In genomic region chr16:17499249-17499883, GRCm38 (mm10) we compare ENCODE assay signal across 9 mouse cellular contexts. TPM values are rescaled to one million over a fixed set of nuclear protein-coding genes. Genes with fewer than 3 reads are reported as not detected.
A peak's percentile ranks its signal among the peaks of the same experiment; 100 is the strongest.
DNase-seq lines count a peak whose midpoint lies in the region; ATAC-seq lines count a peak whose summit lies in the region.
"Had no signal": no experiment of that assay in that cellular context is flagged by ENCODE, and none has a peak within 500 bp of the region (broad histone marks: within the 10 kb centered on the region; RNA-seq: fewer than 3 reads in every experiment).

No protein-coding gene starts in this region.

- 41% methylated on average over 10 of the region's 10 CpGs for WGBS in liver, embryonic 12.5 days (ENCODE audit: insufficient replicate concordance)
- WGBS in embryonic facial prominence, embryonic 14.5 days: 36% methylated on average over 10 of the region's 10 CpGs
- 7% methylated on average over 10 of the region's 10 CpGs for WGBS in hindbrain, embryonic 16.5 days
- 22% methylated on average over 10 of the region's 10 CpGs for WGBS in neural tube, embryonic 13.5 days

- ATAC-seq in liver, embryonic 12.5 days: peak; percentile 36; the same call in 1 of the 2 replicates
- ATAC-seq in embryonic facial prominence, embryonic 14.5 days (ENCODE audit: low read depth): peak; percentile 44; the same call in 1 of the 2 replicates
- peak; percentile 89 for ATAC-seq in hindbrain, embryonic 16.5 days
- ATAC-seq in neural tube, embryonic 13.5 days (ENCODE audit: low read depth): peak; percentile 69
- no peak for ATAC-seq in megakaryocyte progenitor cell, adult 5-6 weeks (replicated peaks; ENCODE audit: poor library complexity)

- intact Hi-C loops in gastrocnemius, postnatal 14 days (cut with DNase I; ENCODE audit: low total_unique reads): no loop called here

- no peaks in the 10 kb centered on the region for H3K9me3 ChIP-seq in liver, embryonic 12.5 days (replicated peaks)
- H3K9me3 ChIP-seq in embryonic facial prominence, embryonic 14.5 days (ENCODE audit: control insufficient read depth, low read length): no peaks in the 10 kb centered on the region
- H3K9me3 ChIP-seq in hindbrain, embryonic 16.5 days (ENCODE audit: control insufficient read depth, low read length): no peaks in the 10 kb centered on the region
- H3K9me3 ChIP-seq in neural tube, embryonic 13.5 days: no peaks in the 10 kb centered on the region

- H3K36me3 ChIP-seq in liver, embryonic 12.5 days: no peaks in the 10 kb centered on the region
- H3K36me3 ChIP-seq in embryonic facial prominence, embryonic 14.5 days (ENCODE audit: control insufficient read depth, insufficient read depth, low read length): no peaks in the 10 kb centered on the region
- no peaks in the 10 kb centered on the region for H3K36me3 ChIP-seq in hindbrain, embryonic 16.5 days (ENCODE audit: control insufficient read depth, insufficient read depth, low read length)
- H3K36me3 ChIP-seq in neural tube, embryonic 13.5 days: no peaks in the 10 kb centered on the region

- no peak overlapping the region for H3K4me3 ChIP-seq in liver, embryonic 12.5 days
- no peak overlapping the region for H3K4me3 ChIP-seq in embryonic facial prominence, embryonic 14.5 days (ENCODE audit: low read depth, low read length)
- H3K4me3 ChIP-seq in hindbrain, embryonic 16.5 days (ENCODE audit: low read length): no peak overlapping the region
- no peak overlapping the region for H3K4me3 ChIP-seq in neural tube, embryonic 13.5 days

- peaks cover 36% of the 10 kb centered on the region; the same call in 1 of the 2 replicates for H3K27me3 ChIP-seq in liver, embryonic 12.5 days (replicated peaks)
- no peaks in the 10 kb centered on the region for H3K27me3 ChIP-seq in embryonic facial prominence, embryonic 14.5 days (replicated peaks; ENCODE audit: control insufficient read depth, insufficient read depth, low read length)
- H3K27me3 ChIP-seq in hindbrain, embryonic 16.5 days (replicated peaks; ENCODE audit: control insufficient read depth, insufficient read depth, low read length): no peaks in the 10 kb centered on the region
- no peaks in the 10 kb centered on the region for H3K27me3 ChIP-seq in neural tube, embryonic 13.5 days

- no peak overlapping the region for H3K9ac ChIP-seq in liver, embryonic 12.5 days
- no peak overlapping the region for H3K9ac ChIP-seq in embryonic facial prominence, embryonic 14.5 days (ENCODE audit: low read depth, low read length)
- H3K9ac ChIP-seq in hindbrain, embryonic 16.5 days (ENCODE audit: low read depth, low read length): no peak overlapping the region
- H3K9ac ChIP-seq in neural tube, embryonic 13.5 days: no peak overlapping the region

- no peak overlapping the region for H3K4me2 ChIP-seq in liver, embryonic 12.5 days
- no peak overlapping the region for H3K4me2 ChIP-seq in embryonic facial prominence, embryonic 14.5 days (ENCODE audit: low read depth, low read length)
- H3K4me2 ChIP-seq in hindbrain, embryonic 16.5 days (ENCODE audit: low read length): peak overlapping the region; percentile 1
- H3K4me2 ChIP-seq in neural tube, embryonic 13.5 days: no peak overlapping the region

- no peaks in the 10 kb centered on the region for H3K4me1 ChIP-seq in liver, embryonic 12.5 days
- H3K4me1 ChIP-seq in embryonic facial prominence, embryonic 14.5 days (ENCODE audit: control insufficient read depth, insufficient read depth, low read length): 0 out of 2 replicates have a peak, but pooled peaks cover 9% of the 10 kb centered on the region
- H3K4me1 ChIP-seq in hindbrain, embryonic 16.5 days (ENCODE audit: control insufficient read depth, insufficient read depth, low read depth, low read length): peaks cover 13% of the 10 kb centered on the region
- peaks cover 25% of the 10 kb centered on the region for H3K4me1 ChIP-seq in neural tube, embryonic 13.5 days (replicated peaks)

- no peak overlapping the region for H3K27ac ChIP-seq in liver, embryonic 12.5 days
- H3K27ac ChIP-seq in embryonic facial prominence, embryonic 14.5 days (replicated peaks; ENCODE audit: low read depth, low read length): no peak overlapping the region
- no peak overlapping the region for H3K27ac ChIP-seq in hindbrain, embryonic 16.5 days (ENCODE audit: low read depth, low read length)
- H3K27ac ChIP-seq in neural tube, embryonic 13.5 days (replicated peaks): no peak overlapping the region

- DNase-seq in liver: no peak
- DNase-seq in embryonic facial prominence, embryonic 14.5 days (ENCODE audit: low spot score): no peak
- DNase-seq in gastrocnemius, postnatal 14 days: no peak
- no peak for DNase-seq in right cerebral cortex, adult 18-20 months
- DNase-seq: lung, adult 18-20 months had no signal

RNA-seq across cellular contexts. Expression of gene Lztr1, which starts 9.1 kb away (rescaled TPM):
- 31.4 and 34.8 TPM in 2 replicates for polyA plus RNA-seq in liver, embryonic 12.5 days (2016; fragmentation: Nextera tagmentation; extraction: Ambion mirVana)
- 70.4 and 77.2 TPM in 2 replicates for polyA plus RNA-seq in embryonic facial prominence, embryonic 14.5 days (2014; fragmentation: Nextera tagmentation; extraction: Ambion mirVana)
- 140 and 149 TPM in 2 replicates for polyA plus RNA-seq in hindbrain, embryonic 16.5 days (2015; fragmentation: Nextera tagmentation; extraction: Ambion mirVana)
- polyA plus RNA-seq in neural tube, embryonic 13.5 days (2015; fragmentation: Nextera tagmentation; extraction: Ambion mirVana): 108 and 134 TPM in 2 replicates
- total RNA-seq in megakaryocyte progenitor cell, adult 5-6 weeks (2015): 25.1 and 25.7 TPM in 2 replicates
- 29.5 and 40.4 TPM in 2 replicates for total RNA-seq in megakaryocyte progenitor cell, adult 5-6 weeks (2017)
- 10 to 100 TPM; 19.0 to 22.0 TPM for total RNA-seq in gastrocnemius, postnatal 14 days (2021)

RNA-seq across cellular contexts. Expression of gene Aifm3, which starts 10.0 kb away (rescaled TPM):
- 0.83 and 0.98 TPM in 2 replicates for polyA plus RNA-seq in liver, embryonic 12.5 days (2016; fragmentation: Nextera tagmentation; extraction: Ambion mirVana)
- 2.4 and 4.9 TPM in 2 replicates for polyA plus RNA-seq in embryonic facial prominence, embryonic 14.5 days (2014; fragmentation: Nextera tagmentation; extraction: Ambion mirVana)
- 13.4 and 14.8 TPM in 2 replicates for polyA plus RNA-seq in hindbrain, embryonic 16.5 days (2015; fragmentation: Nextera tagmentation; extraction: Ambion mirVana)
- 2.4 and 2.6 TPM in 2 replicates for polyA plus RNA-seq in neural tube, embryonic 13.5 days (2015; fragmentation: Nextera tagmentation; extraction: Ambion mirVana)
- total RNA-seq in megakaryocyte progenitor cell, adult 5-6 weeks (2015): not detected in 2 replicates
- not detected in 2 replicates for total RNA-seq in megakaryocyte progenitor cell, adult 5-6 weeks (2017)
- under 1 TPM in 1 of 2 experiments, not detected in 1; 0.13 TPM for total RNA-seq in gastrocnemius, postnatal 14 days (2021)

RNA-seq across cellular contexts. Expression of gene Thap7, which starts 31.6 kb away (rescaled TPM):
- 34.2 and 36.6 TPM in 2 replicates for polyA plus RNA-seq in liver, embryonic 12.5 days (2016; fragmentation: Nextera tagmentation; extraction: Ambion mirVana)
- polyA plus RNA-seq in embryonic facial prominence, embryonic 14.5 days (2014; fragmentation: Nextera tagmentation; extraction: Ambion mirVana): 50.9 and 54.9 TPM in 2 replicates
- 65.1 and 65.8 TPM in 2 replicates for polyA plus RNA-seq in hindbrain, embryonic 16.5 days (2015; fragmentation: Nextera tagmentation; extraction: Ambion mirVana)
- polyA plus RNA-seq in neural tube, embryonic 13.5 days (2015; fragmentation: Nextera tagmentation; extraction: Ambion mirVana): 67.8 and 69.9 TPM in 2 replicates
- 8.9 and 11.8 TPM in 2 replicates for total RNA-seq in megakaryocyte progenitor cell, adult 5-6 weeks (2015)
- 26.4 and 28.9 TPM in 2 replicates for total RNA-seq in megakaryocyte progenitor cell, adult 5-6 weeks (2017)
- 10 to 100 TPM; 10.6 to 12.5 TPM for total RNA-seq in gastrocnemius, postnatal 14 days (2021)

RNA-seq across cellular contexts. Expression of gene Crkl, which starts 47.6 kb away (rescaled TPM):
- 37.9 and 41.6 TPM in 2 replicates for polyA plus RNA-seq in liver, embryonic 12.5 days (2016; fragmentation: Nextera tagmentation; extraction: Ambion mirVana)
- 59.9 and 63.8 TPM in 2 replicates for polyA plus RNA-seq in embryonic facial prominence, embryonic 14.5 days (2014; fragmentation: Nextera tagmentation; extraction: Ambion mirVana)
- 74.3 and 74.6 TPM in 2 replicates for polyA plus RNA-seq in hindbrain, embryonic 16.5 days (2015; fragmentation: Nextera tagmentation; extraction: Ambion mirVana)
- 84.5 and 88.0 TPM in 2 replicates for polyA plus RNA-seq in neural tube, embryonic 13.5 days (2015; fragmentation: Nextera tagmentation; extraction: Ambion mirVana)
- total RNA-seq in megakaryocyte progenitor cell, adult 5-6 weeks (2015): 24.6 and 25.9 TPM in 2 replicates
- total RNA-seq in megakaryocyte progenitor cell, adult 5-6 weeks (2017): 17.8 and 18.5 TPM in 2 replicates
- total RNA-seq in gastrocnemius, postnatal 14 days (2021): 10 to 100 TPM; 21.0 to 21.2 TPM
